Mouse (Mus musculus) midbrain, embryonic 14.5 days (tissue): ENCODE results near the gene Iqgap1. TPM values are rescaled to one million over a fixed set of nuclear protein-coding genes. Genes with fewer than 3 reads are reported as not detected.

ENCODE experiments used
- ATAC-seq: fragments of 200-750 bp; cut with Nextera tagmentation; 2 replicates; pipeline ENCODE4 v1.8.0; 2017; ENCODE audit warnings: moderate number of reproducible peaks, moderate library complexity; ENCODE audit not compliant: low FRiP score, low TSS enrichment
- DNase-seq: peaks from one replicate; pipeline ENCODE4 v3.0.0-alpha.2; 2015
- H3K27ac ChIP-seq: fragments of 300-500 bp; sonication (generic); replicated peaks from 2 replicates; pipeline ENCODE4 v1.5.1; 2014; ENCODE audit warnings: mild to moderate bottlenecking, low read depth, low read length, moderate library complexity
- H3K27me3 ChIP-seq: fragments of 300-500 bp; sonication (generic); 2 replicates; pipeline ENCODE4 v1.6.1; 2014; ENCODE audit warnings: low read length, control low read depth, mixed read lengths; ENCODE audit not compliant: control insufficient read depth, insufficient read depth
- H3K36me3 ChIP-seq: fragments of 300-500 bp; sonication (generic); 2 replicates; pipeline ENCODE4 v1.6.1; 2014; ENCODE audit warnings: low read length, control low read depth; ENCODE audit not compliant: control insufficient read depth, insufficient read depth
- H3K4me1 ChIP-seq: fragments of 300-500 bp; sonication (generic); 2 replicates; pipeline ENCODE4 v1.6.1; 2014; ENCODE audit warnings: mild to moderate bottlenecking, antibody characterized with exemption, low read length, control low read depth; ENCODE audit not compliant: control insufficient read depth, insufficient read depth
- H3K4me2 ChIP-seq: fragments of 300-500 bp; sonication (generic); 2 replicates; pipeline ENCODE4 v1.6.1; 2014; ENCODE audit warnings: mild to moderate bottlenecking, low read length, moderate library complexity
- H3K4me3 ChIP-seq: fragments of 300-500 bp; sonication (generic); replicated peaks from 2 replicates; pipeline ENCODE4 v1.5.1; 2014; ENCODE audit warnings: low read depth, low read length
- H3K9ac ChIP-seq: fragments of 300-500 bp; sonication (generic); replicated peaks from 2 replicates; pipeline ENCODE4 v1.6.1; 2014; ENCODE audit warnings: mild to moderate bottlenecking, low read length, moderate library complexity
- H3K9me3 ChIP-seq: fragments of 300-500 bp; sonication (generic); 2 replicates; pipeline ENCODE4 v1.6.1; 2016; ENCODE audit warnings: low read length, control low read depth, mixed read lengths; ENCODE audit not compliant: control insufficient read depth
- WGBS: fragments of 180-500 bp; shearing (Covaris S2); extraction: QIAGEN DNeasy Blood & Tissue Kit; methylation state at CpG from one replicate; pipeline ENCODE4 v1.1.7; 2014; 5-methylcytosine and 5-hydroxymethylcytosine counted together
- polyA plus RNA-seq: library from polyadenylated mRNA; unstranded; fragments of >200 nt; fragmentation: Nextera tagmentation; extraction: Ambion mirVana; gene quantifications from 2 replicates; pipeline ENCODE4 v1.2.1, GENCODE M21; 2014

The Iqgap1 gene
- polyA plus RNA-seq, 1 experiment from 2014 or later: 22.3 TPM

DNA sequence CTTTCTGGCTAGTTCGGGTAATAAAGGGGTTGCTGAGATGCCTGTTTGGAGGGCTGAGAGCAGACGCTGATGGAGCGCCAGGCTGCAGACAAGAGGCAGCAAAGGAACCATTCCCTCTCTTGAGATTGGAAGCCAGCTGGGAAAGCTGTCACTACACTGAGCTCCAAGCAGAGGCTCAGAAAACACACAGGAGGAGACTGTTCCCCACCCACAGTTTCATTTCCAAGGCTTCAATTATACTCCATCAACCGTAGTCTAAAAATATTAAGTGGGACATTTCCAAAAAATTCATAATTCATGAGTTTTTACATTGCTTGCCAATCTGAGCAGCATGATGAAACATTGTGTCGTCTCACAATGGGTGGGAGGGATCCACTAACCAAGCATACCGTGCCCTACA, 134.6 kb downstream of the Iqgap1 start:
- H3K27me3 ChIP-seq: no peaks in the 10 kb centered on the region
- 45% methylated on average over 6 of the region's 6 CpGs for WGBS
- peak; percentile 9 for DNase-seq

GRCm38 (mm10) chr7:80689221-80689591, 136.6 kb downstream of the Iqgap1 start:
- peak overlapping the region; percentile 95 for H3K9ac ChIP-seq
- 12% methylated on average over 10 of the region's 10 CpGs for WGBS
- ATAC-seq (no peak), DNase-seq (no peak)
- no peaks in the 10 kb centered on the region for H3K9me3 ChIP-seq
- H3K4me2 ChIP-seq: peak overlapping the region; percentile 67
- H3K27ac ChIP-seq: peak overlapping the region; percentile 96
- no peaks in the 10 kb centered on the region for H3K36me3 ChIP-seq
- no peaks in the 10 kb centered on the region for H3K27me3 ChIP-seq
- peak overlapping the region; percentile 74 for H3K4me3 ChIP-seq
- peaks cover 11% of the 10 kb centered on the region for H3K4me1 ChIP-seq

More for the DNA sequence above, 134.6 kb downstream of the Iqgap1 start:
- no peak overlapping the region for H3K9ac ChIP-seq
- no peak for ATAC-seq
- H3K27ac ChIP-seq: no peak overlapping the region
- H3K4me3 ChIP-seq: no peak overlapping the region
- no peaks in the 10 kb centered on the region for H3K36me3 ChIP-seq
- H3K4me2 ChIP-seq: no peak overlapping the region
- H3K9me3 ChIP-seq: no peaks in the 10 kb centered on the region
- peaks cover 11% of the 10 kb centered on the region for H3K4me1 ChIP-seq

DNA sequence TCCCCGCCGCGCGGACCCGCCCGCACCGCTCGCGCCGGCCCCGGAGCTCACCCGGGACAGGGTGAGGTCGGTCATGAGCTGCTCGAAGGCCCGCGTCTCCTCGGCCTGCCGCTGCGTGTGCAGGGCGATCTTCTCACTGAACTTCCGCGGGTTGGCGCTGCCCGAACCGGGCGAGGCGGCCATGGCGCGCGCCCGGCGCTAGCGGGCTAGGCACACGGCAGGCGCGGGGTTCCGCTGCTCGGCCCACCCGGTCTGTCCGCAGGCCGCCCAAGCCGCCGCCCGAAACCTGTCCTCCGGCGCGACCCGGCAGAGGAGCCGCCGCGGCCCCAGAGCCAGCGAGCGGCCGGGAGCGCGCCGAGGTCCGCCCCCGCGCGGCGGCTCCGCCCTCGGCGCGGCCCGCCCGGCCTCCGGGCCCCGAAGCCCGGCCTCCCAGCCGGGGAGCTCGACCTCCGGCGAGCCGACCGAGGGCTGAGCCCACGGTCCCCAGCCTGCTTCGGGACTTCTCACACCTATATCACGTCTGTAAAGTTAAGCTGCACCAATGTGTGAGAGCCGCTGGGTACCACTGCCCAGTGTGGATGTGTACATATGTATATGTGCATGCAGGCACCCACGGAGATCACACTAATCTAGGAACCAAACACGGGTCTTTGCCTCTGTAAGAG, 137.1 kb downstream of the Iqgap1 start, which contains the start of gene Crtc3:
TSS of gene Crtc3 (minus strand) at position 322 of the 665 bp plus-strand sequence.
- ATAC-seq: peak; percentile 86
- H3K27me3 ChIP-seq: no peaks in the 10 kb centered on the region
- no peaks in the 10 kb centered on the region for H3K36me3 ChIP-seq
- peak within 1 kb of the TSS; percentile 95 for H3K9ac ChIP-seq
- H3K9me3 ChIP-seq: no peaks in the 10 kb centered on the region
- peak within 1 kb of the TSS; percentile 96 for H3K27ac ChIP-seq
- peak; percentile 83 for DNase-seq
- peaks cover 11% of the 10 kb centered on the region for H3K4me1 ChIP-seq
- peak within 1 kb of the TSS; percentile 67 for H3K4me2 ChIP-seq
- H3K4me3 ChIP-seq: peak within 1 kb of the TSS; percentile 74
- WGBS: under 1% methylated on average over 79 of the region's 83 CpGs

- peak overlapping the region; percentile 74 for H3K4me3 ChIP-seq
- peak overlapping the region; percentile 95 for H3K9ac ChIP-seq
- DNase-seq (peak; percentile 82), ATAC-seq (peak; percentile 54)
- no peaks in the 10 kb centered on the region for H3K36me3 ChIP-seq
- H3K27me3 ChIP-seq: no peaks in the 10 kb centered on the region
- under 1% methylated on average over 69 of the region's 69 CpGs for WGBS
- peaks cover 11% of the 10 kb centered on the region for H3K4me1 ChIP-seq
- peak overlapping the region; percentile 96 for H3K27ac ChIP-seq
- H3K9me3 ChIP-seq: no peaks in the 10 kb centered on the region
- H3K4me2 ChIP-seq: peak overlapping the region; percentile 67
These were observed 137.8 kb downstream of the Iqgap1 start for GRCm38 (mm10) chr7:80687721-80688555.

DNA sequence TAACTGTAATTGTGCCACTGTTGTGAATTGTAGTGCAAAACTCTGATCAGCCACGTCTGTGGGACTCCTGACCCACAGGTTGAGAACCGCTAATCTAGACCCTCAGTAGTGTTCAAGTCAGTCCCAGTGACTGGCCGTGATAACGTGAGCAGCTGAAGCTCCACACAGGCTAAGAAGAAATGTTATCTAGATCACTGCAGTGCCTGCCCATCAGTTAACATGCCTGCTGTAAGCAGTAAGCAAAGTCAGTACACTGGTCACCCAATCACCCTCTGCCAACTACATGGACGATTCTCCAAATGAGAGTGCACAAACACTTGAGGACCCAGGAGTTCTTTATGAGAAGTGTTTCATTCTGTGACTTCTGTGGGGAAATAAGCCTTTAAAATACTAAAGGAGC, 140.1 kb downstream of the Iqgap1 start:
- H3K4me2 ChIP-seq: no peak overlapping the region
- H3K9me3 ChIP-seq: no peaks in the 10 kb centered on the region
- no peak overlapping the region for H3K9ac ChIP-seq
- no peak for DNase-seq
- H3K4me1 ChIP-seq: peaks cover 11% of the 10 kb centered on the region
- no peak overlapping the region for H3K27ac ChIP-seq
- no peak overlapping the region for H3K4me3 ChIP-seq
- no peak for ATAC-seq
- H3K36me3 ChIP-seq: no peaks in the 10 kb centered on the region
- WGBS: 90% methylated on average over 5 of the region's 5 CpGs
- no peaks in the 10 kb centered on the region for H3K27me3 ChIP-seq

GRCm38 (mm10) chr7:80682630-80683029, 143.1 kb downstream of the Iqgap1 start:
- H3K36me3 ChIP-seq: no peaks in the 10 kb centered on the region
- H3K27ac ChIP-seq: no peak overlapping the region
- no peak overlapping the region for H3K9ac ChIP-seq
- ATAC-seq (no peak), DNase-seq (no peak)
- WGBS: 63% methylated on average over 1 of the region's 1 CpGs
- no peaks in the 10 kb centered on the region for H3K27me3 ChIP-seq
- peaks cover 8% of the 10 kb centered on the region for H3K4me1 ChIP-seq
- no peaks in the 10 kb centered on the region for H3K9me3 ChIP-seq
- H3K4me3 ChIP-seq: no peak overlapping the region
- H3K4me2 ChIP-seq: no peak overlapping the region

GRCm38 (mm10) chr7:80680218-80680847, 145.4 kb downstream of the Iqgap1 start:
- H3K27me3 ChIP-seq: no peaks in the 10 kb centered on the region
- H3K27ac ChIP-seq: no peak overlapping the region
- H3K9me3 ChIP-seq: no peaks in the 10 kb centered on the region
- peaks cover 8% of the 10 kb centered on the region; the same call in 1 of the 2 replicates for H3K36me3 ChIP-seq
- peak; percentile 31 for DNase-seq
- WGBS: 23% methylated on average over 12 of the region's 12 CpGs
- no peaks in the 10 kb centered on the region for H3K4me1 ChIP-seq
- H3K9ac ChIP-seq: no peak overlapping the region
- no peak overlapping the region for H3K4me2 ChIP-seq
- H3K4me3 ChIP-seq: no peak overlapping the region
- no peak for ATAC-seq

- Histone ChIP-seq H3K27me3 (no peaks in the 10 kb centered on the region), H3K9ac (no peak overlapping the region), H3K36me3 (peaks cover 8% of the 10 kb centered on the region; the same call in 1 of the 2 replicates), H3K4me1 (no peaks in the 10 kb centered on the region), H3K9me3 (no peaks in the 10 kb centered on the region), H3K27ac (no peak overlapping the region), H3K4me3 (no peak overlapping the region), H3K4me2 (no peak overlapping the region)
- DNase-seq (no peak), ATAC-seq (no peak)
- 61% methylated on average over 3 of the region's 3 CpGs for WGBS
These were observed 153.5 kb downstream of the Iqgap1 start for GRCm38 (mm10) chr7:80672323-80672722.
